Mouse (Mus musculus): Measurements from ENCODE around the gene Sh3tc1.

- TF ChIP-seq CTCF (IDR thresholded peaks at IDR 0.05; ENCODE audit: borderline replicate concordance, insufficient read depth, low read length) = no peak
- no peak for TF ChIP-seq POLR2A (IDR thresholded peaks at IDR 0.05; ENCODE audit: low read depth, low read length)
Observed at GRCm38 (mm10) chr5:35690485-35691165, 49.2 kb downstream of the Sh3tc1 start.
